Mouse (Mus musculus) adrenal gland, postnatal 25 days (tissue): ENCODE measurements around the gene Foxd4. TPM values are rescaled to one million over a fixed set of nuclear protein-coding genes. Genes with fewer than 3 reads are reported as not detected.
"Not testable (repeated sequence)": the region's sequence is repeated elsewhere in the genome, so short reads cannot be mapped to it uniquely, and the experiment has no call there.

ENCODE experiments used
- DNase-seq: peaks from one replicate; pipeline ENCODE4 v3.0.0; 2021; ENCODE audit warnings: mixed read lengths
- microRNA-seq, 2 experiments: library from miRNA; unstranded; fragments of <30 nt; microRNA quantifications; one replicate each; pipeline ENCODE4 v1.2.0; 2021
- total RNA-seq: library from RNA; stranded (reverse); gene quantifications from 2 replicates; pipeline ENCODE4 v1.2.3, GENCODE M21; 2021

Foxd4 gene
- total RNA-seq, 1 experiment from 2014 or later: not detected

DNA sequence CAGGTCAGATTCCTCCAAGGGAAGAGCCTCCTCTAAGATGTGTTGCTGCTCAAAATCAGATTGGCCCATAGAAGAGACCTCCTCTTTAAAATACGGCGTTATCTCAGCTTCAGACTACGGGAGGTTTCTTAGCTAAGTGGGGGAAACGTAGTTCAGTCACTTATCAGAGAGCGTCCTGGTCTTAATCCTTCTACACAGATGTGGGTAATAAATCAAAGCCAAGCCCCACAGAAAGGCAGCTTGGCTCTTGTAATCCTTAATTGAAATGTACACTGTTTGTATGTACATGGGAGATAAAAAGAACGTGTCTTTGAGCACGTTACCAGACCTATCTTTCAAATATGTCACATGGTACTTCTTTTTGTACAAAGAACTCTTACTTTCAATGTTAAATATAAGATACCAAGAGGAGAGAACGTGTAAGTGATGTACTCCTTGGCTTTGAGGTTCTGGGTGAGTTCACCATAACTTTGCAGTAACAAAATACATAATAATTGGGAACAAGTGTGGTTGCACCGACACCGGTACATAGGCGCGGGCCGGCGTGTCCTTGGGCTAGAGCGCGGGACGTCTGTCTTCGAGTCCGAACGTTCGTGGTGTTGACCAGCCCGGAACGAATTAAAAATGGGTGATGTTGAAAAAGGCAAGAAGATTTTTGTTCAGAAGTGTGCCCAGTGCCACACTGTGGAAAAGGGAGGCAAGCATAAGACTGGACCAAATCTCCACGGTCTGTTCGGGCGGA is 25.7 kb downstream of the Foxd4 start, which contains the start of gene Gm10053:
TSS of gene Gm10053 (plus strand) at position 558 of the 742 bp plus-strand sequence.
- DNase-seq: not testable (repeated sequence)

DNA sequence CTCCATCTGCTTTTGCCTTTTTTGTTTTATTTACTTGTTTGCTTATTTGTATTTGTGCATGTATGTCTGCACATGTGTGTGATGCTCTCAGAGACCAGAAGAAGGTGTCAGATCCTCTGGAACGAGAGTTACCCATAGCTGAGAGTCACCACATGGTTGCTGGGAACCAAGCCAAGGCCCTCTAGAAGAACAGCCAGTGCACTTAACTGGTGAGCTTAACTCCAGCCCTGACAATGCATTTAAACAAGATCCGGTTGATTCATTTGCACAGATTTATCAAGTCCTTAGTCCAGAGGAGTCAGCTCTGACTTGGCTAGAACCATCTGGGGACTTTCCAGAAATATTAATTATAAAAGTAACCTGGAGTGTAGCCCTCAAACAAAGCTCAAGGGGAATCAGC is 27.1 kb downstream of the Foxd4 start:
- DNase-seq: no peak

DNA sequence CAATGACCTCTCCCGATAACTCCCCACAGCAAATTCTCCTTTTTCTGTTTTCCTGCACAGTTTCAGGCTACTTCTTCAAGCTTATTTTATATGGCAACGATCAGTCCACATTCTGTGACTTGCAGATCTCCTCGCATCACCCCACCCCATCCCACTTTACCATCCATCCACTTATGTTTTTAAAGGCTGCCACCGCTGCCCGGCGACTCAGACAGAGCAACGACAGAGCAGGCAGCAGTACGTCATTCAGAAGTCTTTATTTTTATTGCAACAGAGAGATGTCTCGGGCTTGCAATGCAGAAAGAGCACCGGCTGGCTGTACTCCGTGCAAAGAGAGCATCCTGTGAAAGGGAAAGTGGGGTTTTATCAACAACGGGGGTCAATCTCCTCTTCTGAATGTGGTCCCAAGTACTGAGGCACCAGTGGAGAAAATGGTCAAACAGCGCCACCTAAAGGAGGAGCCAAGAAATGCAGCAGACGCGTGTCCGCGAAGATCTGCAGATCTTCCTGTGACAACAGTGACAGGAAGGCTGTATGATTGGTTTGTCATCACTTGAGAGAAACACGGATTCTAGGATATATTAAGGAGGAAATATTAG is 29.9 kb downstream of the Foxd4 start:
- DNase-seq: peak; percentile 71

DNA sequence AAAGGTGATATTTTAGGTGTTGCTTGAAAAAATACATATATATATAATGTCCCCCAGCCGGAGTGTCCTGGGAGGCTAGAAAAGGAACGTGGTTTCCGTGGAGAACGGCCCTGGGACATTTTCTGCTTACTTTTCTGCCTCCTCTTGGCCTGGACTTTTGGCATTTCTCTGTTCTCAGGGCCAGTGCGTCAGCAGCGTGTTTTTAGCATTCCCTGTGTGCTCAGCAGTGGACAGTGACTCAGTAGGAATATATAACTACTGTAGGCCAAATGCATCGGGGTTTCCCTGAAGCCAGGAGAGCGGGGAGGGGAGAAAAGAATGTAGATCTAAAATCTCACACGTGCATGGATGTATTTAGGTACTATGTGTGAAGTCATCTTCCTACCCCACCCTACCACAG is 35.6 kb downstream of the Foxd4 start:
- peak; percentile 38 for DNase-seq

DNA sequence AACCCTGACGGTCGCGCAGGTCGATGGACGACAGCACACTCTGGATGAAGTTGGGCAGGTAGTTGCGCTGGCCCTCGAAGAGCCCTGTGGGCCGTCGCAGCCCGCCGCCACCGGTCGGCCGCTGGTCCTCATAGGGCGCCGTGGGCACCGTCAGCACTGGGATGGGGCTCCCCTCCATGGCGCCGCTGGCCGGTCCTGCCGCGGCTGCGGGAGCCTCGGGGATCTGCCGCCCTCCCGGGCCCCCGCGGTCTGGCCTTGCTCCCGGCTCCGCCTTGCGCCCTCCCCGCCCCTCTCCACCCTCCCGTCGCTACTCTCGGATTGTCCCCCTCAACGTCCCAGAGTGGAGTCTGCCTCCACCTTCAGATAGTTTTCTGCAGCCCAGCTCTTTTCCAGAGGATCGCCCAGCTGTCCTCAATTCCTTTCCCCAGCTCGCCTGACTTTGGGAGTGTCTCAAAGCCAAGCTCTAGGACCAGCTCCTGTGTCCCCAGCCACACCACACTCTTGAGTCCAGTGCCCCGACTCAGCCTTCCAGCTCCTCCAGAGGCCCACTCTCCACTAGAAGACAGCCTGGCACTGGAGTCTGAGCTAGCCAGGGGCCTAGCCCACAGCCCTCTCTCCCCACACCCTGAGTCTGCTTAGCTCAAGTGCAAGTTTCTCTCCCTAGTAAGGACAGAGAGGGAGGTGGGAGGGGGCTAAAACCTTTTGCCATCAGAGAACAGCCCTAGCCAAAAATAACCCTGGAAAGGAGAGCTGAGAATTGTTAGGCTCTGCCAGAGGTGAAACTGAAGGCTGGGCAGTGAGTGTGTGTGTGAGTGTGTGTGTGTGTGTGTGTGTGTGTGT is 39.2 kb downstream of the Foxd4 start, which contains the start of gene Pgm5:
TSS of gene Pgm5 (minus strand) at position 244 of the 840 bp plus-strand sequence.
- DNase-seq: peak; percentile 73

DNA sequence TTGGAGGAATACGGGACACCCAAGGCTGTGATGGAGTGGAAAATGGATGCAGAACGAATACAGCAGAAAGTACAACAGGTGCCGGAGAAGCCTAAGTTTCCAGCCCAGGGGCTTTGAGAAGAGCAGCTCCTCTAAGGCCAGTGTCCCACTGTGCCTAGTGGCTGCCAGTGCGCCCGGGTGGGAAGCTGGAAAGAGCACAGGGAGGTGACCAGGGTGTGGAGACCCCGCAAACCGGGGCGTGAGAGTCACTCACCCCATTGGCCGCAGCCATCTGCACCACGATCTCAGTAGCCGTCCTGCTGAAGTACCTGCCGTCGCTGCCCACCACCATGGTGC is 39.8 kb downstream of the Foxd4 start:
- DNase-seq: no peak

DNA sequence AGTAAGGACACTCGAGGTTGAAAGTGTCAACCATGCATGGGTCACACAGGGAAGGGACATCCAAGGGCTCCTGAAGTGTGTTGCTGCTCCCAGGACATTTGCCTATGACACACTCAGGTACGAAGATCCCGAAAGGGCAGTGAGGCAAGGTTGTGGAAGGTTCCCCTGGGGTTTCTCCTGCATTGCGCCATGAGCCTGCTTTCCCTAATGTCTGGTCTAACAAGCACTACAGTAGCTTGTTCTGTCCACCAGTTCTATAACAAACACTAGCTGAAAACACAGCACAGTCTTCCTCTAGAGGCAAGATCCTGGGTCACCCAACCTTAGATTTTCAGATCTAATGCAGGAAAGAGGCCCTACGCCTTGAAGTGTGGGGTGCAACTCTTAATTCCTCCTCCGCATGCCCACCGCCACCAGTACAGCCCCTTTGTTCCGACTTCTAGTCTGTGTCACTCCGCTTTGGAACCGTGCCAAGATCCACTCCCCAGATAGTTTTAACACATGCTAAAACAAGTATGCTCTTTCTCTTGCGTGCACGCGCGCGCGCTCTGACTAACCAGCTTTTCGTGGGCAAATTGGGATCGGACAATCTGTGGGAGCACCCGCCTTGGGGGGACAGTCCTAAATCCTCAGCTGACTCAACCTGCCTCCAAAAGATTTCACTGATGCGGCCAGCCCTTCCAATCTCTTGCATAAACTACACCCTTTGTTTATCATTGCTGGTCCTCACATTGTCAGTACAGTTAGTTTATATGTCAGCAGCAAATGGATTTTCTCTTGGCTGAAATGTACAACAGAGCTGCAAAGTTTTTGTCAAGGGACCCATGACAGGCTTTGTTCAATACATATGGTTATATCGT is 49.3 kb downstream of the Foxd4 start:
- peak; percentile 29 for DNase-seq

Small RNAs within 50 kb of the gene (microRNA-seq; reads per million reads assigned to microRNA genes)
- 0 reads per million in 2 experiments for gene Mir3084-1

Other genes starting within 250 kb of the Foxd4 start
- 0.12 TPM in 1 of 2 replicates, not detected in the other for gene Tmem252, start 227.2 kb downstream of the Foxd4 start, total RNA-seq
- 46.2 and 54.3 TPM in 2 replicates for gene Pgm5, start 39.3 kb downstream of the Foxd4 start, total RNA-seq
- 183 and 198 TPM in 2 replicates for gene Gm10053, start 25.5 kb downstream of the Foxd4 start, total RNA-seq
- gene Cbwd1, start 60.4 kb upstream of the Foxd4 start, total RNA-seq: 14.8 and 15.7 TPM in 2 replicates
- gene Dock8, start 98.3 kb upstream of the Foxd4 start, total RNA-seq: 24.9 and 36.2 TPM in 2 replicates